ENCODE assay signal across 9 mouse cellular contexts in genomic region chr1:58614424-58614823, GRCm38 (mm10). TPM values are rescaled to one million over a fixed set of nuclear protein-coding genes. Genes with fewer than 3 reads are reported as not detected.
A peak's percentile ranks its signal among the peaks of the same experiment; 100 is the strongest.
DNase-seq lines count a peak whose midpoint lies in the region; ATAC-seq lines count a peak whose summit lies in the region.
"Had no signal": no experiment of that assay in that cellular context is flagged by ENCODE, and none has a peak within 500 bp of the region (broad histone marks: within the 10 kb centered on the region; RNA-seq: fewer than 3 reads in every experiment).

No protein-coding gene starts in this region.

- H3K4me2 ChIP-seq in midbrain, embryonic 11.5 days: no peak overlapping the region

- WGBS in midbrain, embryonic 11.5 days: 80% methylated on average over 3 of the region's 3 CpGs

- H3K4me1 ChIP-seq in midbrain, embryonic 11.5 days (ENCODE audit: control insufficient read depth, insufficient read depth, low read length): no peaks in the 10 kb centered on the region

- no peaks in the 10 kb centered on the region; the same call in 1 of the 2 replicates for H3K9me3 ChIP-seq in midbrain, embryonic 11.5 days (ENCODE audit: control insufficient read depth, low read length)

- ATAC-seq in midbrain, embryonic 11.5 days (ENCODE audit: low FRiP score): no peak
- ATAC-seq: forebrain, embryonic 16.5 days had no signal

- H3K27ac ChIP-seq in midbrain, embryonic 11.5 days (ENCODE audit: low read depth, low read length): no peak overlapping the region

- H3K4me3 ChIP-seq in midbrain, embryonic 11.5 days (ENCODE audit: low read depth, low read length): no peak overlapping the region

- no peak overlapping the region for H3K9ac ChIP-seq in midbrain, embryonic 11.5 days (ENCODE audit: low read length)

- DNase-seq in adrenal gland, adult 2 months: peak; percentile 32
- no peak for DNase-seq in adrenal gland, postnatal 4 days (ENCODE audit: low spot score in 2 of 2)
- DNase-seq in right cerebral cortex, adult 18-20 months: peak; percentile 70
- no peak for DNase-seq in right cerebral cortex, postnatal 10 days (ENCODE audit: low spot score in 2 of 2)
- peak; percentile 53 to 59 for DNase-seq in left cerebral cortex, adult 9 months (ENCODE audit: low spot score in 2 of 2)
- peak; percentile 57 for DNase-seq in yolk sac, embryonic 10.5 days (ENCODE audit: low spot score)
- DNase-seq in midbrain, embryonic 11.5 days (ENCODE audit: low spot score, missing footprints): no peak
- DNase-seq in thymus, postnatal 14 days: no peak

- no peaks in the 10 kb centered on the region for H3K27me3 ChIP-seq in midbrain, embryonic 11.5 days (ENCODE audit: control insufficient read depth, insufficient read depth, low read length)

- no peaks in the 10 kb centered on the region for H3K36me3 ChIP-seq in midbrain, embryonic 11.5 days (ENCODE audit: control insufficient read depth, insufficient read depth, low read length)

RNA-seq across cellular contexts. Expression of gene Ndufb3, which starts 28.2 kb away (rescaled TPM):
- 100 to 1,000 TPM in 1 of 2 experiments, 10 to 100 TPM in 1; 97.8 to 181 TPM for total RNA-seq in adrenal gland, adult 2 months (2021)
- 8.1 and 12.8 TPM in 2 replicates for polyA plus RNA-seq in adrenal gland, adult 2 months (2012; rRNA removed)
- 100 to 1,000 TPM; 101 to 118 TPM for total RNA-seq in adrenal gland, postnatal 4 days (2021)
- polyA plus RNA-seq in midbrain, embryonic 11.5 days (2014; fragmentation: Nextera tagmentation; extraction: Ambion mirVana): 157 and 161 TPM in 2 replicates

RNA-seq across cellular contexts. Expression of gene Fam126b, which starts 28.3 kb away (rescaled TPM):
- 10 to 100 TPM; 40.0 to 48.8 TPM for total RNA-seq in adrenal gland, adult 2 months (2021)
- polyA plus RNA-seq in adrenal gland, adult 2 months (2012; rRNA removed): 0.57 and 0.65 TPM in 2 replicates
- total RNA-seq in adrenal gland, postnatal 4 days (2021): 10 to 100 TPM; 24.3 to 27.7 TPM
- 7.2 and 8.5 TPM in 2 replicates for polyA plus RNA-seq in midbrain, embryonic 11.5 days (2014; fragmentation: Nextera tagmentation; extraction: Ambion mirVana)

Comparison
In these comparisons a context has a peak if more than half of its experiments do, and no peak if none do; other contexts are left out.
1. DNase-seq: peak in adrenal gland, adult 2 months (single experiment), right cerebral cortex, adult 18-20 months (single experiment), left cerebral cortex, adult 9 months (2 of 2) and yolk sac, embryonic 10.5 days (single experiment); none in adrenal gland, postnatal 4 days (0 of 2), right cerebral cortex, postnatal 10 days (0 of 2), midbrain, embryonic 11.5 days (single experiment) and thymus, postnatal 14 days (single experiment).